Mouse (Mus musculus): ENCODE measurements around the gene Ilvbl. TPM values are rescaled to one million over a fixed set of nuclear protein-coding genes. Genes with fewer than 3 reads are reported as not detected.

The Ilvbl gene
- polyA plus RNA-seq, 1 experiment from 2014 or later, result 33.3 TPM

- Histone ChIP-seq H3K9ac (peak overlapping the region; percentile 90), H3K4me3 (ENCODE audit: low read depth, low read length) (peak overlapping the region; percentile 76), H3K27ac (ENCODE audit: low read depth) (peak overlapping the region; percentile 94; the same call in 1 of the 2 replicates), H3K27me3 (ENCODE audit: insufficient read depth, low read length) (no peaks in the 10 kb centered on the region), H3K9me3 (ENCODE audit: low read depth, low read length) (no peaks in the 10 kb centered on the region), H3K4me2 (peak overlapping the region; percentile 82), H3K36me3 (ENCODE audit: insufficient read depth) (peaks cover 49% of the 10 kb centered on the region), H3K4me1 (ENCODE audit: insufficient read depth) (peaks cover 4% of the 10 kb centered on the region; the same call in 1 of the 2 replicates)
- ATAC-seq (ENCODE audit: insufficient read depth), result no peak
- DNase-seq, result no peak
- WGBS, result 88% methylated on average over 8 of the region's 8 CpGs
- TF ChIP-seq CTCF (IDR thresholded peaks at IDR 0.05; ENCODE audit: low read depth), result no peak
Measured at GRCm38 (mm10) chr10:78589901-78590300, 15.8 kb downstream of the Ilvbl start.

GRCm38 (mm10) chr10:78590744-78591143 is 16.6 kb downstream of the Ilvbl start:
- 15% methylated on average over 9 of the region's 9 CpGs for WGBS
- Histone ChIP-seq H3K27ac (ENCODE audit: low read depth) (peak overlapping the region; percentile 94), H3K9ac (peak overlapping the region; percentile 90), H3K36me3 (ENCODE audit: insufficient read depth) (peaks cover 40% of the 10 kb centered on the region), H3K9me3 (ENCODE audit: low read depth, low read length) (no peaks in the 10 kb centered on the region), H3K4me2 (peak overlapping the region; percentile 82), H3K4me3 (ENCODE audit: low read depth, low read length) (peak overlapping the region; percentile 76), H3K4me1 (ENCODE audit: insufficient read depth) (peaks cover 4% of the 10 kb centered on the region; the same call in 1 of the 2 replicates), H3K27me3 (ENCODE audit: insufficient read depth, low read length) (no peaks in the 10 kb centered on the region)
- no peak for TF ChIP-seq CTCF (IDR thresholded peaks at IDR 0.05; ENCODE audit: low read depth)
- ATAC-seq (ENCODE audit: insufficient read depth) (peak; percentile 33; the same call in 1 of the 2 replicates), DNase-seq (peak; percentile 57)

- peaks cover 4% of the 10 kb centered on the region; the same call in 1 of the 2 replicates for H3K4me1 ChIP-seq (ENCODE audit: insufficient read depth)
- H3K9me3 ChIP-seq (ENCODE audit: low read depth, low read length), result no peaks in the 10 kb centered on the region
- DNase-seq (peak; percentile 84), ATAC-seq (ENCODE audit: insufficient read depth) (peak; percentile 83)
- no peaks in the 10 kb centered on the region for H3K27me3 ChIP-seq (ENCODE audit: insufficient read depth, low read length)
- peak within 1 kb of the TSS; percentile 82 for H3K4me2 ChIP-seq
- H3K36me3 ChIP-seq (ENCODE audit: insufficient read depth), result peaks cover 31% of the 10 kb centered on the region
- peak within 1 kb of the TSS; percentile 90 for H3K9ac ChIP-seq
- 2% methylated on average over 54 of the region's 54 CpGs for WGBS
- peak within 1 kb of the TSS; percentile 76 for H3K4me3 ChIP-seq (ENCODE audit: low read depth, low read length)
- TF ChIP-seq CTCF (IDR thresholded peaks at IDR 0.05; ENCODE audit: low read depth), result peak; percentile 40
- H3K27ac ChIP-seq (ENCODE audit: low read depth), result peak within 1 kb of the TSS; percentile 94
Measured at GRCm38 (mm10) chr10:78591406-78592328, 17.5 kb downstream of the Ilvbl start, which contains the start of gene Syde1. Syde1 (minus strand) TSS chr10:78591964.

GRCm38 (mm10) chr10:78592856-78593379 is 18.8 kb downstream of the Ilvbl start:
- H3K4me3 ChIP-seq (ENCODE audit: low read depth, low read length), result no peak overlapping the region
- H3K9me3 ChIP-seq (ENCODE audit: low read depth, low read length), result no peaks in the 10 kb centered on the region
- no peak overlapping the region for H3K9ac ChIP-seq
- H3K36me3 ChIP-seq (ENCODE audit: insufficient read depth), result peaks cover 19% of the 10 kb centered on the region
- no peak for ATAC-seq (ENCODE audit: insufficient read depth)
- H3K4me1 ChIP-seq (ENCODE audit: insufficient read depth), result peaks cover 4% of the 10 kb centered on the region; the same call in 1 of the 2 replicates
- TF ChIP-seq CTCF (IDR thresholded peaks at IDR 0.05; ENCODE audit: low read depth), result no peak
- H3K4me2 ChIP-seq, result no peak overlapping the region
- H3K27ac ChIP-seq (ENCODE audit: low read depth), result no peak overlapping the region
- no peak for DNase-seq
- 81% methylated on average over 4 of the region's 4 CpGs for WGBS
- H3K27me3 ChIP-seq (ENCODE audit: insufficient read depth, low read length), result no peaks in the 10 kb centered on the region

GRCm38 (mm10) chr10:78593736-78594135 is 19.6 kb downstream of the Ilvbl start:
- no peak overlapping the region for H3K4me3 ChIP-seq (ENCODE audit: low read depth, low read length)
- H3K4me2 ChIP-seq, result no peak overlapping the region
- H3K27me3 ChIP-seq (ENCODE audit: insufficient read depth, low read length), result no peaks in the 10 kb centered on the region
- no peak overlapping the region for H3K27ac ChIP-seq (ENCODE audit: low read depth)
- TF ChIP-seq CTCF (IDR thresholded peaks at IDR 0.05; ENCODE audit: low read depth), result no peak
- peaks cover 13% of the 10 kb centered on the region for H3K36me3 ChIP-seq (ENCODE audit: insufficient read depth)
- no peaks in the 10 kb centered on the region for H3K9me3 ChIP-seq (ENCODE audit: low read depth, low read length)
- DNase-seq (no peak), ATAC-seq (ENCODE audit: insufficient read depth) (no peak)
- H3K9ac ChIP-seq, result no peak overlapping the region
- 89% methylated on average over 5 of the region's 5 CpGs for WGBS
- peaks cover 4% of the 10 kb centered on the region; the same call in 1 of the 2 replicates for H3K4me1 ChIP-seq (ENCODE audit: insufficient read depth)

- no peaks in the 10 kb centered on the region for H3K27me3 ChIP-seq (ENCODE audit: insufficient read depth, low read length)
- peaks cover 8% of the 10 kb centered on the region for H3K36me3 ChIP-seq (ENCODE audit: insufficient read depth)
- no peak overlapping the region for H3K4me2 ChIP-seq
- H3K9ac ChIP-seq, result no peak overlapping the region
- peaks cover 4% of the 10 kb centered on the region; the same call in 1 of the 2 replicates for H3K4me1 ChIP-seq (ENCODE audit: insufficient read depth)
- H3K27ac ChIP-seq (ENCODE audit: low read depth), result no peak overlapping the region
- no peak overlapping the region for H3K4me3 ChIP-seq (ENCODE audit: low read depth, low read length)
- no peak for DNase-seq
- no peak for TF ChIP-seq CTCF (IDR thresholded peaks at IDR 0.05; ENCODE audit: low read depth)
- WGBS, result 68% methylated on average over 6 of the region's 6 CpGs
- ATAC-seq (ENCODE audit: insufficient read depth), result no peak
- no peaks in the 10 kb centered on the region for H3K9me3 ChIP-seq (ENCODE audit: low read depth, low read length)
Measured at GRCm38 (mm10) chr10:78594157-78594556, 20.0 kb downstream of the Ilvbl start.

GRCm38 (mm10) chr10:78594566-78594965 is 20.4 kb downstream of the Ilvbl start:
- no peaks in the 10 kb centered on the region for H3K9me3 ChIP-seq (ENCODE audit: low read depth, low read length)

More at GRCm38 (mm10) chr10:78594566-78594965, 20.4 kb downstream of the Ilvbl start:
- Histone ChIP-seq H3K27ac (ENCODE audit: low read depth) (no peak overlapping the region), H3K4me1 (ENCODE audit: insufficient read depth) (peaks cover 4% of the 10 kb centered on the region; the same call in 1 of the 2 replicates), H3K36me3 (ENCODE audit: insufficient read depth) (peaks cover 4% of the 10 kb centered on the region), H3K9ac (no peak overlapping the region), H3K4me3 (ENCODE audit: low read depth, low read length) (no peak overlapping the region), H3K4me2 (no peak overlapping the region), H3K27me3 (ENCODE audit: insufficient read depth, low read length) (no peaks in the 10 kb centered on the region)
- no peak for TF ChIP-seq CTCF (IDR thresholded peaks at IDR 0.05; ENCODE audit: low read depth)
- no peak for DNase-seq
- no peak for ATAC-seq (ENCODE audit: insufficient read depth)

Data from lung, embryonic 14.5 days (tissue).